ENCODE assay signal across 17 mouse cellular contexts in genomic region chr16:9672390-9672789, GRCm38 (mm10).
DNase-seq lines count a peak whose midpoint lies in the region; ATAC-seq and TF ChIP-seq lines count a peak whose summit lies in the region.
"Had no signal": no experiment of that assay in that cellular context is flagged by ENCODE, and none has a peak within 500 bp of the region (broad histone marks: within the 10 kb centered on the region; RNA-seq: fewer than 3 reads in every experiment).

No protein-coding gene starts in this region.

- no peaks in the 10 kb centered on the region for H3K9me3 ChIP-seq in hindbrain, embryonic 11.5 days (ENCODE audit: control insufficient read depth, low read length)
- H3K9me3 ChIP-seq in hindbrain, postnatal 0 days (ENCODE audit: low read length): no peaks in the 10 kb centered on the region
- no peaks in the 10 kb centered on the region for H3K9me3 ChIP-seq in neural tube, embryonic 11.5 days (ENCODE audit: control insufficient read depth, low read length)
- H3K9me3 ChIP-seq in neural tube, embryonic 15.5 days (replicated peaks): no peaks in the 10 kb centered on the region
- no peaks in the 10 kb centered on the region for H3K9me3 ChIP-seq in intestine, postnatal 0 days (ENCODE audit: control insufficient read depth)
- H3K9me3 ChIP-seq: embryonic facial prominence, embryonic 13.5 days had no signal

- no peak for TF ChIP-seq CTCF in hindbrain, postnatal 0 days (IDR thresholded peaks at IDR 0.05; ENCODE audit: low read depth)
- TF ChIP-seq CTCF in intestine, postnatal 0 days (IDR thresholded peaks at IDR 0.05; ENCODE audit: low read depth): no peak

- DNase-seq in hindbrain, embryonic 11.5 days (ENCODE audit: low spot score): peak; percentile 27
- DNase-seq in hindbrain, postnatal 0 days (ENCODE audit: low spot score): no peak
- no peak for DNase-seq in neural tube, embryonic 11.5 days (ENCODE audit: low spot score)
- no peak for DNase-seq in thymus, postnatal 0 days (ENCODE audit: low spot score)
- DNase-seq in kidney, postnatal 25 days: no peak
- no peak for DNase-seq in left cerebral cortex, postnatal 14 days (ENCODE audit: low spot score in 2 of 2)
- DNase-seq: adrenal gland, postnatal 36 days; cerebellum, postnatal 14 days; gastrocnemius, adult 2 months; heart, adult 2 months; left cerebral cortex, postnatal 4 days; lung, postnatal 10 days had no signal

- H3K4me2 ChIP-seq in hindbrain, embryonic 11.5 days (replicated peaks; ENCODE audit: low read depth, low read length): no peak overlapping the region
- H3K4me2 ChIP-seq in hindbrain, postnatal 0 days (ENCODE audit: low read depth, low read length): no peak overlapping the region
- no peak overlapping the region for H3K4me2 ChIP-seq in neural tube, embryonic 11.5 days (ENCODE audit: low read depth)
- no peak overlapping the region for H3K4me2 ChIP-seq in neural tube, embryonic 15.5 days
- H3K4me2 ChIP-seq in intestine, postnatal 0 days (replicated peaks; ENCODE audit: low read depth): no peak overlapping the region
- H3K4me2 ChIP-seq: embryonic facial prominence, embryonic 13.5 days had no signal

- WGBS in hindbrain, embryonic 11.5 days: 44% methylated on average over 2 of the region's 2 CpGs
- 25% methylated on average over 2 of the region's 2 CpGs for WGBS in hindbrain, postnatal 0 days
- WGBS in neural tube, embryonic 11.5 days: 58% methylated on average over 2 of the region's 2 CpGs
- 38% methylated on average over 2 of the region's 2 CpGs for WGBS in neural tube, embryonic 15.5 days
- WGBS in intestine, postnatal 0 days: 49% methylated on average over 2 of the region's 2 CpGs

- no peaks in the 10 kb centered on the region for H3K27me3 ChIP-seq in hindbrain, embryonic 11.5 days (ENCODE audit: control insufficient read depth, insufficient read depth, low read length)
- no peaks in the 10 kb centered on the region for H3K27me3 ChIP-seq in hindbrain, postnatal 0 days (ENCODE audit: insufficient read depth, low read length)
- no peaks in the 10 kb centered on the region for H3K27me3 ChIP-seq in neural tube, embryonic 11.5 days (ENCODE audit: control insufficient read depth, insufficient read depth, low read length)
- H3K27me3 ChIP-seq in neural tube, embryonic 15.5 days (replicated peaks): no peaks in the 10 kb centered on the region
- no peaks in the 10 kb centered on the region for H3K27me3 ChIP-seq in intestine, postnatal 0 days (replicated peaks; ENCODE audit: control insufficient read depth, insufficient read depth, low read length)
- H3K27me3 ChIP-seq: embryonic facial prominence, embryonic 13.5 days had no signal

- no peaks in the 10 kb centered on the region for H3K4me1 ChIP-seq in hindbrain, embryonic 11.5 days (replicated peaks; ENCODE audit: control insufficient read depth, insufficient read depth, low read length)
- H3K4me1 ChIP-seq in hindbrain, postnatal 0 days (ENCODE audit: insufficient read depth, low read length): 0 out of 2 replicates have a peak, but pooled peaks cover 7% of the 10 kb centered on the region
- no peaks in the 10 kb centered on the region for H3K4me1 ChIP-seq in neural tube, embryonic 11.5 days (ENCODE audit: control insufficient read depth, insufficient read depth, low read length)
- 0 out of 2 replicates have a peak, but pooled peaks cover 3% of the 10 kb centered on the region for H3K4me1 ChIP-seq in neural tube, embryonic 15.5 days
- no peaks in the 10 kb centered on the region for H3K4me1 ChIP-seq in intestine, postnatal 0 days (replicated peaks; ENCODE audit: control insufficient read depth, insufficient read depth, low read length)
- H3K4me1 ChIP-seq: embryonic facial prominence, embryonic 13.5 days had no signal

- H3K4me3 ChIP-seq in hindbrain, embryonic 11.5 days (ENCODE audit: low read depth, low read length): no peak overlapping the region
- no peak overlapping the region for H3K4me3 ChIP-seq in hindbrain, postnatal 0 days (ENCODE audit: low read length)
- H3K4me3 ChIP-seq in neural tube, embryonic 11.5 days (ENCODE audit: low read depth, low read length): no peak overlapping the region
- H3K4me3 ChIP-seq in neural tube, embryonic 15.5 days (replicated peaks): no peak overlapping the region
- no peak overlapping the region for H3K4me3 ChIP-seq in intestine, postnatal 0 days (ENCODE audit: low read depth, low read length)
- H3K4me3 ChIP-seq: embryonic facial prominence, embryonic 13.5 days; gastrocnemius, adult 2 months; heart, adult 2 months had no signal

- ATAC-seq in hindbrain, embryonic 11.5 days (ENCODE audit: low FRiP score): peak; percentile 91
- ATAC-seq in hindbrain, postnatal 0 days: no peak
- ATAC-seq in neural tube, embryonic 11.5 days (ENCODE audit: insufficient read depth, low FRiP score, low TSS enrichment): peak; percentile 65; the same call in 1 of the 2 replicates
- ATAC-seq in neural tube, embryonic 15.5 days (ENCODE audit: low FRiP score): no peak
- peak; percentile 43; the same call in 1 of the 2 replicates for ATAC-seq in intestine, postnatal 0 days
- ATAC-seq: activated CD4-positive, CD25-positive, alpha-beta regulatory T cell, adult 4 months had no signal

- no peak overlapping the region for H3K9ac ChIP-seq in hindbrain, embryonic 11.5 days (ENCODE audit: low read depth, low read length)
- H3K9ac ChIP-seq in hindbrain, postnatal 0 days (replicated peaks; ENCODE audit: low read length): no peak overlapping the region
- H3K9ac ChIP-seq in neural tube, embryonic 11.5 days (ENCODE audit: low read length): no peak overlapping the region
- no peak overlapping the region for H3K9ac ChIP-seq in neural tube, embryonic 15.5 days (replicated peaks)
- H3K9ac ChIP-seq in intestine, postnatal 0 days (ENCODE audit: low read depth, low read length): no peak overlapping the region
- H3K9ac ChIP-seq: embryonic facial prominence, embryonic 13.5 days; liver, embryonic 14.5 days had no signal

- intact Hi-C loops in left cerebral cortex, postnatal 14 days (cut with DNase I): no loop called here

- no peak overlapping the region for H3K27ac ChIP-seq in hindbrain, embryonic 11.5 days (ENCODE audit: low read depth, low read length)
- no peak overlapping the region for H3K27ac ChIP-seq in hindbrain, postnatal 0 days
- H3K27ac ChIP-seq in neural tube, embryonic 11.5 days (ENCODE audit: low read depth, low read length): no peak overlapping the region
- no peak overlapping the region for H3K27ac ChIP-seq in neural tube, embryonic 15.5 days (replicated peaks)
- H3K27ac ChIP-seq in intestine, postnatal 0 days (ENCODE audit: low read depth, low read length): no peak overlapping the region
- H3K27ac ChIP-seq: embryonic facial prominence, embryonic 13.5 days; gastrocnemius, adult 2 months; heart, adult 2 months; liver, embryonic 14.5 days had no signal

- H3K36me3 ChIP-seq in hindbrain, embryonic 11.5 days (ENCODE audit: control insufficient read depth, insufficient read depth, low read length): no peaks in the 10 kb centered on the region
- H3K36me3 ChIP-seq in hindbrain, postnatal 0 days (ENCODE audit: insufficient read depth, low read length): no peaks in the 10 kb centered on the region
- H3K36me3 ChIP-seq in neural tube, embryonic 11.5 days (ENCODE audit: control insufficient read depth, insufficient read depth, low read length): no peaks in the 10 kb centered on the region
- H3K36me3 ChIP-seq in neural tube, embryonic 15.5 days: no peaks in the 10 kb centered on the region
- no peaks in the 10 kb centered on the region for H3K36me3 ChIP-seq in intestine, postnatal 0 days (ENCODE audit: control insufficient read depth, insufficient read depth)
- H3K36me3 ChIP-seq: embryonic facial prominence, embryonic 13.5 days had no signal

Comparison
In these comparisons a context has a peak if more than half of its experiments do, and no peak if none do; other contexts are left out.
1. ATAC-seq: peak in hindbrain, embryonic 11.5 days (single experiment), neural tube, embryonic 11.5 days (single experiment) and intestine, postnatal 0 days (single experiment); none in hindbrain, postnatal 0 days (single experiment) and neural tube, embryonic 15.5 days (single experiment).